Mouse (Mus musculus): ENCODE data around the gene Gpbar1. TPM values are rescaled to one million over a fixed set of nuclear protein-coding genes. Genes with fewer than 3 reads are reported as not detected.

The Gpbar1 gene
- polyA plus RNA-seq, 1 experiment from 2014 or later, result not detected

GRCm38 (mm10) chr1:74289740-74290139, 11.4 kb downstream of the Gpbar1 start:
- WGBS, result 89% methylated on average over 2 of the region's 2 CpGs
- no peak overlapping the region for H3K4me3 ChIP-seq
- H3K27ac ChIP-seq, result no peak overlapping the region
- H3K4me2 ChIP-seq, result no peak overlapping the region
- no peak for ATAC-seq
- H3K9ac ChIP-seq, result no peak overlapping the region
- H3K36me3 ChIP-seq (ENCODE audit: poor library complexity, severe bottlenecking), result peaks cover 36% of the 10 kb centered on the region
- H3K27me3 ChIP-seq, result no peaks in the 10 kb centered on the region
- no peaks in the 10 kb centered on the region for H3K9me3 ChIP-seq (replicated peaks)
- peaks cover 15% of the 10 kb centered on the region for H3K4me1 ChIP-seq

- H3K9ac ChIP-seq, result no peak overlapping the region
- no peak overlapping the region for H3K4me3 ChIP-seq
- H3K4me1 ChIP-seq, result peaks cover 18% of the 10 kb centered on the region
- H3K27me3 ChIP-seq, result no peaks in the 10 kb centered on the region
- ATAC-seq, result no peak
- H3K4me2 ChIP-seq, result no peak overlapping the region
- 89% methylated on average over 5 of the region's 5 CpGs for WGBS
- peaks cover 36% of the 10 kb centered on the region for H3K36me3 ChIP-seq (ENCODE audit: poor library complexity, severe bottlenecking)
- H3K27ac ChIP-seq, result no peak overlapping the region
- H3K9me3 ChIP-seq (replicated peaks), result no peaks in the 10 kb centered on the region
Measured at GRCm38 (mm10) chr1:74290141-74290540, 11.8 kb downstream of the Gpbar1 start.

GRCm38 (mm10) chr1:74292331-74293020, 14.1 kb downstream of the Gpbar1 start:
- Histone ChIP-seq H3K36me3 (ENCODE audit: poor library complexity, severe bottlenecking) (peaks cover 42% of the 10 kb centered on the region), H3K4me3 (no peak overlapping the region), H3K27ac (no peak overlapping the region), H3K4me1 (peaks cover 27% of the 10 kb centered on the region), H3K27me3 (no peaks in the 10 kb centered on the region), H3K9ac (no peak overlapping the region), H3K4me2 (no peak overlapping the region), H3K9me3 (replicated peaks) (no peaks in the 10 kb centered on the region)
- 89% methylated on average over 11 of the region's 11 CpGs for WGBS
- no peak for ATAC-seq

- Histone ChIP-seq H3K27me3 (no peaks in the 10 kb centered on the region), H3K27ac (no peak overlapping the region), H3K4me3 (no peak overlapping the region), H3K9me3 (replicated peaks) (no peaks in the 10 kb centered on the region), H3K36me3 (ENCODE audit: poor library complexity, severe bottlenecking) (peaks cover 39% of the 10 kb centered on the region), H3K9ac (no peak overlapping the region; the same call in 1 of the 2 replicates), H3K4me2 (no peak overlapping the region), H3K4me1 (peaks cover 27% of the 10 kb centered on the region)
- 85% methylated on average over 8 of the region's 8 CpGs for WGBS
- ATAC-seq, result no peak
Measured at GRCm38 (mm10) chr1:74293306-74293960, 15.1 kb downstream of the Gpbar1 start.

GRCm38 (mm10) chr1:74294090-74294643, 15.8 kb downstream of the Gpbar1 start:
- Histone ChIP-seq H3K4me2 (no peak overlapping the region), H3K27ac (no peak overlapping the region), H3K4me1 (peaks cover 27% of the 10 kb centered on the region), H3K9me3 (replicated peaks) (no peaks in the 10 kb centered on the region), H3K36me3 (ENCODE audit: poor library complexity, severe bottlenecking) (peaks cover 32% of the 10 kb centered on the region), H3K27me3 (no peaks in the 10 kb centered on the region), H3K9ac (no peak overlapping the region), H3K4me3 (no peak overlapping the region)
- ATAC-seq, result no peak
- WGBS, result 99% methylated on average over 3 of the region's 3 CpGs

- Histone ChIP-seq H3K36me3 (ENCODE audit: poor library complexity, severe bottlenecking) (peaks cover 26% of the 10 kb centered on the region), H3K4me2 (no peak overlapping the region), H3K27me3 (no peaks in the 10 kb centered on the region), H3K4me3 (no peak overlapping the region), H3K4me1 (peaks cover 23% of the 10 kb centered on the region), H3K9ac (no peak overlapping the region), H3K27ac (peak overlapping the region; percentile 66), H3K9me3 (replicated peaks) (no peaks in the 10 kb centered on the region)
- no peak for ATAC-seq
- WGBS, result 95% methylated on average over 6 of the region's 6 CpGs
Measured at GRCm38 (mm10) chr1:74294733-74295455, 16.5 kb downstream of the Gpbar1 start.

- Histone ChIP-seq H3K4me2 (peak overlapping the region; percentile 19), H3K9me3 (replicated peaks) (no peaks in the 10 kb centered on the region), H3K4me1 (peaks cover 19% of the 10 kb centered on the region), H3K36me3 (ENCODE audit: poor library complexity, severe bottlenecking) (peaks cover 18% of the 10 kb centered on the region), H3K27me3 (no peaks in the 10 kb centered on the region), H3K4me3 (no peak overlapping the region), H3K9ac (peak overlapping the region; percentile 50), H3K27ac (peak overlapping the region; percentile 66)
- ATAC-seq, result peak; percentile 89
- 21% methylated on average over 9 of the region's 9 CpGs for WGBS
Measured at GRCm38 (mm10) chr1:74295456-74296171, 17.3 kb downstream of the Gpbar1 start.

GRCm38 (mm10) chr1:74296477-74296876, 18.1 kb downstream of the Gpbar1 start:
- 82% methylated on average over 6 of the region's 6 CpGs for WGBS
- H3K4me1 ChIP-seq, result peaks cover 19% of the 10 kb centered on the region
- H3K36me3 ChIP-seq (ENCODE audit: poor library complexity, severe bottlenecking), result peaks cover 15% of the 10 kb centered on the region; the same call in 1 of the 2 replicates
- H3K9ac ChIP-seq, result peak overlapping the region; percentile 50
- no peaks in the 10 kb centered on the region for H3K9me3 ChIP-seq (replicated peaks)
- H3K4me2 ChIP-seq, result no peak overlapping the region
- H3K27ac ChIP-seq, result peak overlapping the region; percentile 66
- H3K4me3 ChIP-seq, result no peak overlapping the region
- ATAC-seq, result no peak
- no peaks in the 10 kb centered on the region for H3K27me3 ChIP-seq

GRCm38 (mm10) chr1:74297269-74297668, 18.9 kb downstream of the Gpbar1 start:
- Histone ChIP-seq H3K27me3 (no peaks in the 10 kb centered on the region), H3K36me3 (ENCODE audit: poor library complexity, severe bottlenecking) (peaks cover 13% of the 10 kb centered on the region; the same call in 1 of the 2 replicates), H3K4me2 (no peak overlapping the region), H3K4me3 (no peak overlapping the region), H3K4me1 (peaks cover 19% of the 10 kb centered on the region), H3K27ac (no peak overlapping the region; the same call in 1 of the 2 replicates), H3K9me3 (replicated peaks) (no peaks in the 10 kb centered on the region), H3K9ac (no peak overlapping the region)
- no peak for ATAC-seq
- whole genome bisulfite sequencing, result 80% methylated on average over 3 of the region's 3 CpGs

GRCm38 (mm10) chr1:74298157-74298750, 19.9 kb downstream of the Gpbar1 start:
- H3K4me3 ChIP-seq, result no peak overlapping the region

GRCm38 (mm10) chr1:74298996-74299395, 20.6 kb downstream of the Gpbar1 start:
- Histone ChIP-seq H3K4me3 (no peak overlapping the region), H3K4me2 (no peak overlapping the region), H3K4me1 (peaks cover 27% of the 10 kb centered on the region), H3K9me3 (replicated peaks) (no peaks in the 10 kb centered on the region), H3K9ac (no peak overlapping the region), H3K36me3 (ENCODE audit: poor library complexity, severe bottlenecking) (0 out of 2 replicates have a peak, but pooled peaks cover 7% of the 10 kb centered on the region), H3K27ac (no peak overlapping the region), H3K27me3 (peaks cover 12% of the 10 kb centered on the region)
- no peak for ATAC-seq
- WGBS, result 75% methylated on average over 5 of the region's 5 CpGs

More at GRCm38 (mm10) chr1:74298157-74298750, 19.9 kb downstream of the Gpbar1 start:
- Histone ChIP-seq H3K27ac (no peak overlapping the region), H3K36me3 (ENCODE audit: poor library complexity, severe bottlenecking) (0 out of 2 replicates have a peak, but pooled peaks cover 7% of the 10 kb centered on the region), H3K4me2 (no peak overlapping the region), H3K27me3 (peaks cover 5% of the 10 kb centered on the region; the same call in 1 of the 2 replicates), H3K9me3 (replicated peaks) (no peaks in the 10 kb centered on the region), H3K4me1 (peaks cover 19% of the 10 kb centered on the region), H3K9ac (no peak overlapping the region)
- ATAC-seq, result no peak
- 88% methylated on average over 5 of the region's 5 CpGs for WGBS

Measured in forebrain, embryonic 13.5 days (tissue).